Mouse (Mus musculus): ENCODE data around the gene Acad8.

GRCm38 (mm10) chr9:27009231-27009630 is 9.9 kb upstream of the Acad8 start:
- no peak for TF ChIP-seq CTCF (IDR thresholded peaks at IDR 0.05; ENCODE audit: low read depth)
- TF ChIP-seq EP300 (IDR thresholded peaks at IDR 0.05; ENCODE audit: low read depth) = no peak

Measured in liver, postnatal 0 days (tissue).